Mouse (Mus musculus): ENCODE data around the gene Tmod1.

The Tmod1 gene

GRCm38 (mm10) chr4:46053323-46054107 lies 14.8 kb downstream of the Tmod1 start:
- no peak for DNase-seq (ENCODE audit: low spot score in 2 of 2)

DNA sequence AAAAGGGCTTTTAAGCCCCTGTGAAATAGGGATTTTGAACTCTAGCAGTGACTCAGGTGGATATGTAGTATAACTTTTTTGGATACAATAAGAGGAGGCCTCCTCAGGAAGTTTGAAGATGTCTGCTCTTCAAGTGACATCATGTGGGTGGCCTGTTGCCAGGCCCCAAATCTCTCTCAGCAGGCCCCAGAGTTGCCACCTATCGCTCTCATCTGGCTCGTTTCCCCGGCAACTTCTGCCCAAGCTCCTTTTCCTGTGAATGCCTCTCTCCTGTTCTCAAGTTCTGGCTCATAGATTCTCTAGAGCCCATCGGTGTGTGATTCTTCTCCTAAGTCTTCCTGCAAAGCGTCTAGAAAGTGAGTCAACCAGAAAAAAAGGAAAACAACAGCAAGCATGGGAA lies 17.4 kb downstream of the Tmod1 start:
- no peak for DNase-seq (ENCODE audit: low spot score in 2 of 2)

- DNase-seq (ENCODE audit: low spot score in 2 of 2), result no peak
These were observed 22.7 kb downstream of the Tmod1 start for GRCm38 (mm10) chr4:46061259-46061962.

DNA sequence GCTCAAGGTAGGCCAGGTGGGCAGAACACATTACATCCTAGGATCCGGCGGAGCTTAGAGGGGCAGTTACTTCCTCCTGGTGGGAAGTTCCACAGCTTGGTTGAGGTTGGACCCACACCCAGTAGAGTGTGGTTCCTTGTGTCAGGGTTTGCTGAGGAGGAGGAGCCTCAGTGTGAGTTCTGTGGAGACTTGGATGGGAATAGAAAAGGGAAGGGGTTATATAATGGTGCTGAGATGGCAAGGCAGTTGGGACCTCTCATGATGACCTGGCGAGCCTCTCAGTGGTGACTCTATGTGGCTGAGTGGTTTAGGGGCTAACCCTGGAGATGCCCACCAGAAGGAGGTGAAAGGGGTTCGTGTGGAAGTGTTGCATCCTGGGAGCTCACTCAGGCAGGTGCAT lies 25.1 kb downstream of the Tmod1 start:
- DNase-seq (ENCODE audit: low spot score in 2 of 2), result no peak

DNA sequence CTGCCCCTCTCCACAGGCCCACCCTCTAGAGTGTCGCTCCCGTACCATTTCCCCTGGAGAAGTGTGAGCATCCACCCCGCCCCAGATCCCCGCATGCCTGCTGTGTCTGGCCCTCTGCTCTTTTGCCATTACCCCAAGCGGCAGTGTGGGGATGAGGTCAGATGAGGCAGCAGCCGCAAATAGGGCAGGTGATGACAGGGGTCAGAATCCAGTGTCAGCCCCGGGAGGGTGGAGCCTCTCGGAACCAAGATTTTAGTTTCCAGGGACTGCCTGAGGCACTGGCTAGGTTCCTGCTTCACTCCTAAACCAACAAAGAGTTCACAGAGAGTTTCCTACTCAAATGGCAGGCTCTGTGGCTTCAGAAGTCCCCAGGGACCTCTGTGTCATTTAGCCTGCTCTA lies 25.5 kb downstream of the Tmod1 start:
- no peak for DNase-seq (ENCODE audit: low spot score in 2 of 2)

DNA sequence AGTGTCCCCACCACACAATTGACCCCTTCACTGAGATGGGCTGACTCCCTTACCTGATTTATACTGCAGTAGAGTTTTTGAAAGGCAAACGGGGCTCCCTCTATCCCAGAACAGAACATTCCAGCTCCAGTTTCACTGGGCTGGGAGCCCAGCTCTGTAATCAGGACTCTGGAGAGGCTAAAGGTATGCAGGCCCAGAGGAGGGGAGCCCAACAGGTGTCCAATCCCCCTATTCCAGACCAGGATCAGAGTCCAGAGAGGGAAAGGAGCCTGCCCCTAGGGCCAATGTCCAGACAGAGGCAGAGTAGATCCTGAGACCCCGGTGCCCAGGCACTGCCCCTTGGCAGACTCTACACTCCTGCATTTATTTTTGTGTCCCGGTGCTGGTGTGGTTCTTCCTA lies 26.2 kb downstream of the Tmod1 start:
- DNase-seq (ENCODE audit: low spot score in 2 of 2), result no peak

GRCm38 (mm10) chr4:46065695-46066340 lies 27.1 kb downstream of the Tmod1 start:
- no peak for DNase-seq (ENCODE audit: low spot score in 2 of 2)

- no peak for DNase-seq (ENCODE audit: low spot score in 2 of 2)
These were observed 29.3 kb downstream of the Tmod1 start for GRCm38 (mm10) chr4:46068060-46068459.

GRCm38 (mm10) chr4:46068573-46068972 lies 29.8 kb downstream of the Tmod1 start:
- DNase-seq (ENCODE audit: low spot score in 2 of 2), result no peak

GRCm38 (mm10) chr4:46069851-46070482 lies 31.2 kb downstream of the Tmod1 start:
- DNase-seq (ENCODE audit: low spot score in 2 of 2), result no peak

DNA sequence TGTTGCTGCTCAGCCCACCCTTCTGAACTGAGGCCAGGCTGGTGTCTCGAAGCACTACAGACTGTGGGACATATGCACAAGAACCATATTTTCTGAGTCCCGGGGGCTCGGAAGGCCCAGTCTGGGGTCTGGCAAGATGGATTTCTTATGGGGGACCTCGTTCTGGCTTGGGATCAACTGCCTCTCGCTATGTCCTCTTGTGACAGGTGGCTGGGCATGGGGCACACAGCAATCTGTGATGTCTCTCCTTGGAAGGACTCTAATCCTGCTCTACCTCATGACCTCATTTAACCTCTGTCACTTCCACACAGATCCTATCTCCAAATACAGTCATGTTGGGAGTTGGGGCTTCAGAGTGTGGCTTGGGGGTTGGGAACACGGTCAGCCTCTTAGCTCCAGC lies 33.9 kb downstream of the Tmod1 start:
- no peak for DNase-seq (ENCODE audit: low spot score in 2 of 2)

- no peak for DNase-seq (ENCODE audit: low spot score in 2 of 2)
These were observed 35.0 kb downstream of the Tmod1 start for GRCm38 (mm10) chr4:46073736-46074135.

- DNase-seq (ENCODE audit: low spot score in 2 of 2), result no peak
These were observed 36.9 kb downstream of the Tmod1 start for GRCm38 (mm10) chr4:46075664-46076063.

GRCm38 (mm10) chr4:46076892-46077291 lies 38.2 kb downstream of the Tmod1 start:
- DNase-seq (ENCODE audit: low spot score in 2 of 2), result no peak

- no peak for DNase-seq (ENCODE audit: low spot score in 2 of 2)
These were observed 41.5 kb downstream of the Tmod1 start for GRCm38 (mm10) chr4:46080261-46080660.

- no peak for DNase-seq (ENCODE audit: low spot score in 2 of 2)
These were observed 43.8 kb downstream of the Tmod1 start for GRCm38 (mm10) chr4:46082555-46082954.

DNA sequence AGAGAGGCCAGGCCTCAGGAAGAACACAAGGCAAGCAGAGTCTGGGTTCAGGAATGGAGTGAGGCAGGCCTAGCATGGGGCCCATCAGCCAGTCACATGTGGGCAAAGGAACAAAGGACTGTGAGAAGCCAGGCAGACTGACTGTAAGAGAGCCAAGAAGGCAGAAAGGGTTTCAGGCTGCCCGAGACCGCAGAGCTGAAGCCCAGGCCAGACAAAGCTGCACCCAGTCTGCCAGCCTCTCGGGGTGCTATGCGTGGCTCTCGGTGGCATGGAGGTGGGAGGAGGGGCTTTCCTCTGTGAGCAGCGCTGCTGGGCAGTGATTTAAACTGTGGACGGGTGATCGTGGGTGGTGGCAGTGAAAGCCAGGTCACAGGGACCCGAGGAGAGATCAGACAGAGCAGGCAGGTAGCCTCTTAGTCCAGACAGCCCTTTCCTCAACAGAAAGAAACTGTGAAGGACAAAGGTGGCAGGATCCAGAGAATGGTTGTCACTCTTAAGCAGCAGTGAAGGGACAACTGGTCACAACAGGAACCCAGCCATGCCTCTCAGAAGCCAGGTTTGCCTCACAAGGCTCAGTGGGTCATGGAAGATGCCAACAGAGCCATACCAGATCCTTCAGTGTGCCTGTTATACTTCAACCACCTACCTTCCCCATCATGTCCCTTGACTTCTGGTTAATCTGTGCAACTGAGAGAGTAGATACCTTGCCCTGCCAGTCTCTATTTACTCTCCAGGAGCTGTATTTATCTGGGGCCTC lies 45.9 kb downstream of the Tmod1 start:
- no peak for DNase-seq (ENCODE audit: low spot score in 2 of 2)

- DNase-seq (ENCODE audit: low spot score in 2 of 2), result no peak
These were observed 46.6 kb downstream of the Tmod1 start for GRCm38 (mm10) chr4:46085223-46085811.

DNA sequence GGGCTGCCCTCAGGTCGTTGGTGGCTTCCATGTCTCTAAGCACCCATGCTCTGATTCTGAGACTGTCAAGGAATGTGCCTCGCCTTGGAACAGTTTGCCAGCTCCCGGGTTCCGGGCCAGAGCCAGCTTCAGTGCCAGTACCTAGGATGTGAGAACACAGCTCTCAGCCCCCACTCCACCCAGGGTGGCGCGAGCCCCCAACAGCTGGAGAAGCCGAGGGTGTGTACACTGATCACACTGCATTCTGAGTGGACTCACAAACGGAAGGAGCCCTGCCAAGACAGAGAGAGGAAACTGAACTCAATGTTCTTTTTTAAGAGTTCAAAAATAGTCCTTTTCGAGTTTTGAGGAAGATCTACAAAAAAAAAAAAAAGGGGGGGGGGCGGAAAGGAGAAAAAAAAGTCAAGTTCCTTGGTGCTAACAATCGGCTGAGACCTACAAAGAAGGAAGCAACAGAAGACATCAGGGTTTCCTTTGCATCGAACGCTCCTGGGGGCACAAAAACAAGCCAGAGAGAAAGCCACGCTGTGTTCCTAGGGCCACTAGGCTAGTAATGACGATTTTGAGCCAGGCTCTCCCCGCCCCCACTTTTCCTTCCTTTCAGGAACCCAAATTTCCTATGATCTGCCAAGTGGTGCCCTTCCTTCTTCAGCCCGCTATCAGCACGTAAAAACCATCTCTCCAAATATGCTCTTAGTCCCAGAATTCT lies 48.1 kb downstream of the Tmod1 start:
- DNase-seq (ENCODE audit: low spot score in 2 of 2), result no peak

DNA sequence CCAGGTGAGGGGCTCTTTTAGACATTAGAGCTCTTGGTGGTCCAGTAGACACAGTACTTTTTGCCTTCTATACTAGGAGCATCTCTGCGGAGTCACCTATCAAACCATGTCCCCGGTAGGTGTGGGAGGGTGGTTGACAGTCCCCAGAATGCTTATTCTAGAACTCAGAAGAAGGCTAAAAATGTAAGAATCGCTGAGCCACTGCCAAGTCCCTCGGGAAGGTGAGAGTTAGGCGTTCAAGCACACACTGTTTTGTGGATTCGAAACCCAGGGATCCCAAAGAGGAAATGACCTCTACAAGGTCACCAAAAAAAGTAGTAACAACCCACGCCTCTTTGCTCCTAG lies 48.7 kb downstream of the Tmod1 start:
- no peak for DNase-seq (ENCODE audit: low spot score in 2 of 2)

DNA sequence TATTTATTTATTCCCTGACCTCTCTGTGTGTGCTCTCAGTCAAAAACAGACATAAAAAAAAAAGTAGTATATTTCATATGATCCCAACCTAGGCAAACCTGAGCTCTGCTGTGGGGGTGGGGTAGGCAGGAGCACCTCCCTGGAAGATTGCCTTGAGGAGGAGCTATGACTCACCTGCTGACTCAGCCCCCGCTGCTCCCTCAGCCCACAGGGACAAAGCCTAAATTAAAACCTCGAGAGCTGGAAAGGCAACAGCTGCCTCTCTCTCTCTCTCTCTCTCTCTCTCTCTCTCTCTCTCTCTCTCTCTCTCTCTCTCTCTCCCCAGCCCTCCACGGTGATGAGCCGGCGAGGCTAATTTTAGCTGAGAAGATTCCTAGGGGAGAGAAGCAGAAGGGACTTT lies 49.1 kb downstream of the Tmod1 start:
- DNase-seq (ENCODE audit: low spot score in 2 of 2), result no peak
